Mouse (Mus musculus) CD8-positive naive resting alpha-beta T cell, adult 2 months (primary cell): ENCODE data around the gene Slc2a3.

Experiments
- DNase-seq, 2 experiments: peaks; one replicate each; pipeline ENCODE4 v3.0.0; 2022; ENCODE audit warnings: low read depth in 2 of 2, low spot score in 2 of 2

Gene Slc2a3

GRCm38 (mm10) chr6:122801301-122801800 is at the start of gene Slc2a3:
Gene Slc2a3, minus strand, starts transcription at chr6:122801640.
- peak in 1 of 2 experiments; percentile 30 for DNase-seq

DNA sequence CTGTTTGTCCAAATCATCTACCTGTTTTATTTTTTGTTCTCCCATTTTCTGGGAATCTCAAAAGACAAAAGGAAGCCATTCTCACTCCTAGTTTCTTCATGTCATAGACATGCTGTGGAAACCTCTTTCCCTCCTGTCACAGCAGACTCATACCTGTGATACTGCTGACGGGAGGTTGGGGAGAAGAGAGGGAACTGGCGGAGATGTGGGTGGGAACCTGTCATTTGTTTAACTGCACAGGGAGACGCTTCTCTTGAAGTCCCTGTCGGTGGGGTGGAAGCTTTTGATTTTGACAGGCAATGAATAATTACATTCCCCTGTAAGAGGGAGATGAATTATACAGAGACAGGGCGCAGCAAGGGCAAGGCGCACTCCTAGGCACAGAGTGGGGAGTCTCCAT is 42.3 kb upstream of the Slc2a3 start:
- no peak for DNase-seq

- no peak for DNase-seq
Measured at GRCm38 (mm10) chr6:122837539-122837938, 36.1 kb upstream of the Slc2a3 start.

DNA sequence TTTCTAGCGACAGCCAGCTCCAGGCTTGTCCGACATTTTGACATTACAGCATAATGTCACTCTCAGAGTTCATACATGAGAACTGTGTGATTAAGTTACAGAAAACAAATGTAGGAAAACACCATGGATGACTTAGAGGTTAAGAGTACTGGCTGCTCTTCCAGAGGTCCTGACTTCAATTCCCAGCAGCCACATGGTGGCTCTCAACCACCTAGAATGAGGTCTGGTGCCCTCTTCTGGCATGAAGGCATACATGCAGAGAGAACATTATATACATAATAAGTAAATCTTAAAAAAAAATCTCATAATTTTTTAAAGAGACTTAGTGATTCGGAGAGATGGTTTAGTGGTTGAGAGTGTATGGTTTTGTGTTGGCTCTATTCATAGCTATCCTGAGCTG is 35.5 kb upstream of the Slc2a3 start:
- DNase-seq, result no peak

- DNase-seq, result peak; percentile 56 to 67
Measured at GRCm38 (mm10) chr6:122834365-122834764, 32.9 kb upstream of the Slc2a3 start.

GRCm38 (mm10) chr6:122832880-122833279 is 31.4 kb upstream of the Slc2a3 start:
- no peak for DNase-seq

- DNase-seq, result peak; percentile 31 to 47
Measured at GRCm38 (mm10) chr6:122828086-122828485, 26.6 kb upstream of the Slc2a3 start.

GRCm38 (mm10) chr6:122825923-122826742 is 24.7 kb upstream of the Slc2a3 start:
- peak; percentile 34 to 63 for DNase-seq

DNA sequence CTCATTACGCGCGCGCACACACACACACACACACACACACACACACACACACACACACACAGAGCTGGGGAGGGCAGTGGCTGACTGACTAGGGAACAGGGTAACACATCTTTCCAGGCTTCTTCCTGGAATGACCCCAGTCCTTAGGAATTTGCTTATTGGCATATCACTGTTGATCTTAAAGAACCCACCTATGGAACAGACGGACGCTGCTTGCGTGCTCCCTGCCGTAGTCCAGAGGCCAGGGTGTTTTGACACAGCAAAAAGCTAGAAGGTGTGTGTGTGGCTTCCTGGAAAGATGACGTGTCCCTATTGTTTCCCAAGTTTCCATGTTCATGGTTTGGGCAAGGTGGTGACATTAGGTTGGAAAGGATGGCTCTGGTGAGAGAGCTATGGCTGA is 23.7 kb upstream of the Slc2a3 start:
- DNase-seq, result no peak

DNA sequence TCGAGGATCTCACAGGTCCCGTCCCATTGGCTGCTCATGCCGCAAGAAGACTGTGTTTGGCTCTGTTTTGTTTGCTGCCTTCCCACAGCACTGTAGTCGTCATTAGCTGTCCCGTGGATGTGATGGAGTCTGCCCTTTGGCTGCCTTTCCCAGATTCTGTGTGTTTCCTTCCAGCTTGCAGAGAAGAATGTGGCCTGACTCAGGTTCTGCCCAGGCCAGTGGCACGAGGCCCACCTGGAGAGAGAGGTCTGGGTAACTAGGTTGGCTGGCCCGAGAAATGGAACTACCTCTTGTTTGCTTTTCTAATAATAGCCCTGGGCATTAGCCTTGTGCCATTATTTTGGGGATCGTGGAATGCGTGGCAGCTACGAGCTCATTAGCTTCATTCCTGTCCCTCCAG is 22.6 kb upstream of the Slc2a3 start:
- no peak for DNase-seq

- no peak for DNase-seq
Measured at GRCm38 (mm10) chr6:122821822-122822221, 20.4 kb upstream of the Slc2a3 start.

- DNase-seq, result peak; percentile 72 to 74
Measured at GRCm38 (mm10) chr6:122820799-122821650, 19.6 kb upstream of the Slc2a3 start.

GRCm38 (mm10) chr6:122820071-122820798 is 18.8 kb upstream of the Slc2a3 start:
- peak in 1 of 2 experiments; percentile 18 for DNase-seq

GRCm38 (mm10) chr6:122819306-122820070 is 18.0 kb upstream of the Slc2a3 start, which contains the start of gene Foxj2:
Gene Foxj2, plus strand, starts transcription at chr6:122819914.
- peak; percentile 37 to 42 for DNase-seq

DNA sequence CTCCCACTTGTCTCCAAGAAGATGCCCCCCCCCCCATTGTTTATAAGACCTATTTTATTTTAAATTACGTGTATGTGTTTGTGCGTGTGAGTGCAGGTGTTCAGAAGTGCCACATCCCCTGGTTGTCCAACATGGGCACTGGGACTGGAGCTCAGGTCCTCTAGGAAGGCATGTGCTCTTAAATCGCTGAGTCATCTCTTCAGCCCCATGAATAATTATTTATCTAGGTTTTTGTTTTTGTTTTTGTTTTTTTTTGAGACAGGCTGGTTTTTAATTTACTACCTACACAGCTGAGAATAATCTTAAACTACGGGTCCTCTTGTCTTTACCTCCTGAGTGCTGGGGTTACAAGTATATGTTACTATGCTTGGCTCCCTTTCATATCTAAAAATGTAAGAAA is 12.2 kb upstream of the Slc2a3 start:
- DNase-seq, result no peak

DNA sequence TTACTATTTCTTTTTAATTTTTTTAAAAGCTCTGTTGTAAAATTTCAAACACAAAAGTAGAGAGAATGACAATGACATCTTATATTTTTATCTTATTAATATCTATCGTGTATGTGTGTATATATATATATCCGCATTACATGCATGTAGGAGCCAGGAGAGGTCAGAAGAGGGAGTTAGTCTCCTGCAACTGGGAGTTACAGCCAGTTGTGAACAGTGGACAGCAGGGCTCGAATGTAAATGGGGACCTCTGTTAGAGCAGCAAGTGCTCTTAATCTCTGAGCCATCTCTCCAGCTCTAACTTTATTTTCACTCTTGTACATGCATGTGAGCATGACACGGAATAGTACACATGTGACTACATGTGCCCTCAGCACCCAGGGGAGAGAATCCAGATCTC is 11.3 kb upstream of the Slc2a3 start:
- DNase-seq, result no peak

- DNase-seq, result peak; percentile 48 to 60
Measured at GRCm38 (mm10) chr6:122811771-122812600, 10.5 kb upstream of the Slc2a3 start.

- peak; percentile 87 to 90 for DNase-seq
Measured at GRCm38 (mm10) chr6:122811280-122811652, 9.8 kb upstream of the Slc2a3 start.

DNA sequence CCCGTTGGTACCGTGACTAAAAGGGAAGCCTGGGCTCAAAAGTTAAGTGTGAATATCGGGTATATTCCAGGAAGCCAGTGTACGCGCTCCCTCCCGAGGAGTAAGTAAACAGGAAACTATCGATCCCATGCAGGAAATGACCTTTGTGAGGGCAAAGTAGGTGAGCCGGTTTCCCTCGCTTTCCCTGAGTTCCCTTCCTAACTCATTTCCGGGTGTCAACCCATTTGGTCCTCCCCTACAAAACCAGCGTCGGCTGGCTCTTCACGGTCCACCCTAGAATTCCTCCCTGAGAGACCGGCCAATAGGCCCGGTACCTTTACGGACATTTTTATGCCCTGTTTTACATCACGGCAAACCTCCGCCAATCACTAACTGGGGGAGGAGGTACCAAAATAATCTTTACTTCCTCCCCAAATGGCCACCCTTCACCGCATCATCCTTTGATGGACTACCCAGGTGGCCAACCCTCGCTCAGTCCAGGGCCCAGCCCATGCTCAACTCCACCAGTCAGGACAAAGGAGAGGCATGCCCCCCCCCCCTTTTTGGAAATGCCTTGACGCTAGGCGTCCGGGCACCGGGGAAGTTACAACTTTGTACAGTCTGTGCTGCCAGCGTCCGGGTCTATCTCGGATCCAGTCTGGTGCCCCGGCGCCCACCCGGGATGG is 9.3 kb upstream of the Slc2a3 start:
- peak; percentile 92 for DNase-seq
